Mouse (Mus musculus) gastrocnemius, postnatal 14 days (tissue): ENCODE measurements around the gene Mlx. TPM values are rescaled to one million over a fixed set of nuclear protein-coding genes. Genes with fewer than 3 reads are reported as not detected.

Source experiments
- DNase-seq: peaks from one replicate; pipeline ENCODE4 v3.0.0; 2021; ENCODE audit warnings: mixed read lengths
- intact Hi-C: fragments of 180-260 bp; cut with DNase I; formaldehyde crosslinking; loops from one replicate; pipeline ENCODE4 v1.15.1; 2025; ENCODE audit warnings: low total_unique reads
- long read RNA-seq, 2 experiments: library from polyadenylated mRNA; stranded (forward); transcript quantifications; one replicate each; pipeline ENCODE4 v2.0.0; 2021
- total RNA-seq, 2 experiments: library from RNA; stranded (reverse); gene quantifications; 2 replicates each; pipeline ENCODE4 v1.2.3; 2021

Mlx gene
- 10 to 100 TPM; 10.8 to 12.4 TPM for total RNA-seq
- long read RNA-seq, experiment 1, transcript Mlx-202 (8 exons, 1,826 nt), result major isoform, 7 of 10 reads
- long read RNA-seq, experiment 1, partial matches to known transcripts, result 0 of 10 reads
- long read RNA-seq, experiment 1, other reads (novel, unspliced or antisense), result 1 of 10 reads
- long read RNA-seq, experiment 2, partial matches to known transcripts, result 0 of 7 reads
- long read RNA-seq, experiment 2, other reads (novel, unspliced or antisense), result 2 of 7 reads

GRCm38 (mm10) chr11:101086756-101087681 is at the start of gene Mlx:
Gene Mlx (plus strand): TSS chr11:101087277.
- intact Hi-C loops, result no loop called here

DNA sequence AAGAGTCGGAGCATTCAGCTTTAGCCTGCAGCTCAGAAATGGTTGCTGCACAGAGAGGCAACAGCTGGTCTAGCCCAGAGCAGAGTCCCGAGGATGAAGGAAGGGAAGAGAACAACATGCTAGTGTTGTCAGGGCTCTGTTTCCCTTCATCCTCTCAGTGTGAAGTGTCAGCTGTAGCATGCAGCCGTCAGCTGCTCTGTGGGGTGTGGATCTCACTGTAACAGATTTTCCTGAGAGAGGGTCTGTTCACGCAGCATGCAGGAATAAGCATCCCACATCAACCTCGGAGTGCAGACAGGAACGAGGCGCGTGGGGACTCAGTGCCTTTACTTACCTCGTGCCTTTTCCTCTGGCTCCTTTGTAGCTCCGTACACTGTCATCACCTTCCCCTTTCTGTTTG is 49.3 kb upstream of the Mlx start:
- intact Hi-C loops, result no loop called here
- no peak for DNase-seq

More at GRCm38 (mm10) chr11:101086756-101087681, at the start of gene Mlx:
- peak; percentile 91 for DNase-seq

DNA sequence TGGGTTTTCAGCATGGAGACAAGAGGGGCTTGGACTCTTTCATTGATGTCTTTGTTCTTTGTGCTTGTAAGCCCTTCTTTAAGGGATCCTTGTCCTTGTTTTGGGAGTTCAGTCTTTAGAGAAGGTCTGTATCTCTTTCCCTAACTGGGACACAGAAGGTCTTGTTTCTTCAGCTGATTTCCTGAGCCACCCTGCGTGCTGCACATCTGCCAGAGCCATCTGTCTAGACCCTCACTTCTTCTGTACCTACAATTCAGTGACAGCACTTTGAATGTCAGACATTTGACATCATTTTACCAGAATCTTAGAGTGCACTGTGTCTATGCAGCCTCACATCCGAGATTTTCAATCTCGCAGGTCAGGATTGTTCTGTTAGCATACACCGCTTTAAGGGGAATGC is 41.3 kb upstream of the Mlx start:
- no peak for DNase-seq
- intact Hi-C loops, result no loop called here

DNA sequence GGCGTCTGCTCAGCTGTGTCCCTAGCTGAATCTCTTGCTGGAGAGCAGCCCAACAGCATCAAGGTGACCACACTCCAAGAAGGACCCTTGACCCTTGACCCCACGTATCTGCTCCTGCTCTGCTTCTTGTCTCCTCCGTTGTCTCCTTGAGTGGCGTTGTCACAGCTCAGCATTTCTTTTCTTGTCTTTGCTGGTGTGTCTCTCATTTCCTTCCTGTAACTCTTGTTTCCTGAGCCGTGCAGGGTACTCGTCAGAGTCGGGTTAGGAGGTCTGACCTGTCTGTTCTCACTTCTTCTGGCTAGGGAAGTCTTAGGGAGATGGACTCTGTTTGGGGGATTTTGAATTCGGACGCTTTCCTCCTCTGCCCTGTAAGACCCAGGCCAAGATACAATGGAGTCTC is 40.6 kb upstream of the Mlx start:
- no peak for DNase-seq
- intact Hi-C loops, result no loop called here

DNA sequence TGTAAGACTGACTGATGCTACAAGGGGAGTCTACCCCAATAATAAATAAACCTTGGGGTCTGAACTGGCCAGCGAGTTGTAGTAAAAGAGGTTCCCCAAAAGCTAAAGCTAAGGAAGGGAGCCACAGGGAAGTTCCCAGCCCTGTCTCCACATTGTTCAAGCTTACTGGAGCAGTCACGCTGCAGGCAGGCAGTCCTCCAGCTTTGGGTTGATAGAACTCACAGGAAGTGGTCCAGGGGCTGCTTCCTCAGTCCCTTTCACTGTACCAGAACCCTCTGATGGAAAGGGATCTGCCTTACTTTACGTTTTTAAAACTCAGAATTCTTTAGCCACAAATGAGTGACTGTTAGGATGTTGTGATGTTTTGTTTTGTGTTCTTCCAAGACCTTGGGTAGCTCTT is 39.6 kb upstream of the Mlx start:
- no peak for DNase-seq
- intact Hi-C loops, result no loop called here

DNA sequence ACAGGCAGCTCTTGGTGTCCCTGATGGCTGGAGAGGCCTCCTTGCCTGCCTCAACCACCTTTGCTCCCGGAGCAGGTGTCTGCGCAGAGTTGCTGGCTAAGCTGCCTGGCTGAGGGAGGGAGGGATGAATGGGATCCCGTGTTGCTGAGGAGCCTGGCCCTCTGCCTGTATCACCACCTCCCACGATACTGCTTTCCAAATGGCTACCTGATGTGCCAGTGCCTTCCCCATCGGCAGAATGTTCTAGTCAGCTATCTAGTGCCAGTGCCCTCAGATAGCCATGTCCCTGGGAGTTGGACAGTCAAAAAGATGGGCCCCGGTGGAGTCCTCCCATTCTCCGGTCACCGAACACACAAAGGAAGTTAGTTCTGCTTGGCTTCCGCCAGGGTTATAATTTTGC is 36.7 kb upstream of the Mlx start:
- intact Hi-C loops, result loop anchor here (10.0 kb wide), 1 partner anchor 156 kb away; no protein-coding TSS in a partner anchor
- no peak for DNase-seq

DNA sequence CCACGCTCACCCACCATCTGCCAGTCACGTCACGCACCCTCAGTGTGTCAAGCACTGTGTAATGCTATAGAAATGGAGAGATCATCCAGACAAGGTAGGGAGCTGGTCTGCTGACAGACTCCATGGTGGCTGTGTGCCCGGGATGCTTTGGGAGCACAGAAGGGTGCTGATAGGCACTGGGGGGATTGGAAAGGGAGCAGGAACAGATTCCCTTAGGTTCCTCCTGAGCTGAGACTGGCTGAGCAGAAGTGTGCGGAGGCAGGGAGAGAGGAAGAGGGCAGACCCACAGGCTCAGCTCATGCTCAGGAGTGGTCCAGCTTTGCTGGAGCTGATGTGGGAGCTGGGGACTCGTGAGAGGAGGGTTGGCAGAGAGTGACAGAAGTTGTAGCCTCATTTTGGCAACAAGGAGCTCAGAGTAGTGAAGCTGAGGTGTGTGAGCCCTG is 36.0 kb upstream of the Mlx start:
- intact Hi-C loops, result loop anchor here (10.0 kb wide), 1 partner anchor 156 kb away; no protein-coding TSS in a partner anchor
- no peak for DNase-seq

DNA sequence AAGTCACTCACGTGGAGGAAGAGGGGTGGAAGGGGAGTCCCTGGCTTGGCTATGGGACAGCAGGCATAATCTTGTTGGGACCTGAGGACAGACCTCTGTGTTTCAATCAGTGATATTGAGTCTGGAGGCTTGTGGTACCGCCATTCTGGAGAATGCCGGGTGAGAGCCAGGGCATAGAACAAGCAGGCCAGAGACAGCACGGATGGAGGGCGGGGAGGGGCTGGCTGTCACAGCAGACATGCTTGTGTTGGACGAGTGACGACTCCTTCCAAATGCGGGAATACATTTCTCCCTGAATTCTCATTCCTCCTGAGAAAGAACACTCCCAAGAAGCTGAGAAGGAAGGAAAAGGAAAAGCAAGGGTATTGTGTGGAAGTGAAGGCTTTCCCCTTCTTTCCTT is 35.5 kb upstream of the Mlx start:
- intact Hi-C loops, result loop anchor here (10.0 kb wide), 1 partner anchor 157 kb away; no protein-coding TSS in a partner anchor
- no peak for DNase-seq

GRCm38 (mm10) chr11:101052751-101053473 is 34.2 kb upstream of the Mlx start:
- peak; percentile 84 for DNase-seq
- intact Hi-C loops, result loop anchor here (10.0 kb wide), 1 partner anchor 158 kb away; no protein-coding TSS in a partner anchor

GRCm38 (mm10) chr11:101053974-101054373 is 33.1 kb upstream of the Mlx start:
- DNase-seq, result no peak
- intact Hi-C loops, result loop anchor here (10.0 kb wide), 1 partner anchor 159 kb away; no protein-coding TSS in a partner anchor

DNA sequence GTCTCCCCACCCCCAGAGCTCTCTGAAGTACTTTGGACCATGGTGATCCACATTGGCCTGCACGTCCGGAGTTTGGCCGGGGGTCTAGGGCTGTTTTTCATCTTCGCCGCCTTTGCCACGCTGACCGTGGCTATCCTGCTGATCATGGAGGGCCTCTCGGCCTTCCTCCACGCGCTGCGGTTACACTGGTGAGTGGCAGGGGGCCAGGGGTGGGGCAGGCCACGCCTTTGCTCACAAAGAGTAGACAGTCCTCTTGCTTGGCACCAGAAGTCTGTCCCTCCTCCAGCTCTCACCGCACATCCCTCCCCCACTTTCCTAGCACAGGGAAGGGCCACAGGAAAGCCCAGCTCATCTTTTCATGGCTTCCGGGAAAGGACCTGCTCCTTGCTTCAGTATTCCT is 31.7 kb upstream of the Mlx start:
- intact Hi-C loops, result loop anchor here (5.0 to 10.0 kb wide), 2 partner anchors 73 to 161 kb away; no protein-coding TSS in a partner anchor
- no peak for DNase-seq

DNA sequence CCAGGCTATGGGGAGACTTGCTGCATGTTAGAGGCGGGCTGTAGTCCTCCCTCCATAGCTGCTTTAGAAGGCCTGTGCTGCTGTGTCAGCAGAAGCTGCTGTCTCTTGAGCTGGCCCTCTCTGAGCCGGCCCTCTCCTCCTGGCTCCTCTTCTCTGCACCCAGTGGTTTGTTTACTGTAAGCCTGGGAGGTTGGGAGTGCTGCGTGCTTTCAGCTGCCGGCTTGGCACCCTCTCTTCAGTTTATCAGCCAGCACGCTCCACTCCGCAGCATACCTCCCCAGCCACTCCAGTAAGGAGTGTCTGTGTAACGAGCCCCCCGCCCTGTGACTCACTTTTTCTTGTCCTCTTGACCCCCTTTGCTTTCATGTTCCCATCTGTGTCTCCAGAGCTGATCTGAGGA is 30.2 kb upstream of the Mlx start:
- intact Hi-C loops, result loop anchor here (5.0 to 10.0 kb wide), 2 partner anchors 75 to 162 kb away; no protein-coding TSS in a partner anchor
- peak; percentile 69 for DNase-seq

- intact Hi-C loops, result loop anchor here (5.0 to 10.0 kb wide), 2 partner anchors 76 to 163 kb away; no protein-coding TSS in a partner anchor
Measured at GRCm38 (mm10) chr11:101057860-101058259, 29.2 kb upstream of the Mlx start.

DNA sequence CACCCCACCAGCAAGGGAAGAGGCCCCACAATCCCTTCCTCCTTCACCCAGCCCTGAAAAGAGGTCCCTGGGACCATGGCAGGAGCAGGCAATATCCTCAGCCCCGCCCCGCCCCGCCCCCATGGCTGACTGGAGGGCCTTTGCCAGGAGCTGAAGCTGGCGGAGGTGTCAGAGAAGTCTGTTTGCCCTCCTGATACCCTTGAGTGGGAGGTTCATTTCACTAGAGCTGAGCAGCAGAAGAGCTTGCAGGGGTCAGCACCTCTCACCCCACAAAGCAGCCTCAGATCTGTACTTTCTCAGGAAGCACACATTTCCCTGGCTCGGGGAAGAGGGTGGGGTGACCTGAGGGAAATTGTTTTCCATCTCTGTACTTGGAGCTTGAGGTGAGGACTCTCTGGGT is 28.4 kb upstream of the Mlx start:
- intact Hi-C loops, result loop anchor here (5.0 to 10.0 kb wide), 2 partner anchors 76 to 164 kb away; no protein-coding TSS in a partner anchor

More at GRCm38 (mm10) chr11:101057860-101058259, 29.2 kb upstream of the Mlx start:
- peak; percentile 87 for DNase-seq

DNA sequence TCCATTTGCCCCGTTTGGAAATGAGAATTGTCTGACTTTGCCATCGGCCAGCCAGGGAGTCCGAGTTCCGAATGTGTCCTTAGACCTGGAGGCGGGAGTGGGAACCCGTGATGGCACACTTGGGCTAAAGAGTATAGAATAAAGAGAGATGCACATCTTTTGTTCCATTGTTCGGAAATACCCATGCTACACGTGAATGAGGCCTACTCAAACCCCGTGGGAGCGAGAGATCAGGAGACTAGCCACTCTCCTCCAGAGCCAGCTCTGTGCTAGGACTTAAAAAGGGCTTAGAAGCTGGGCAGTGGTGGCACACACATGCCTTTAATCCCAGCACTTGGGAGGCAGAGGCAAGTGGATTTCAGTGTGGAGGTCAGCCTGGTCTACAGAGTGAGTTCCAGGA is 27.6 kb upstream of the Mlx start:
- no peak for DNase-seq
- intact Hi-C loops, result loop anchor here (5.0 to 10.0 kb wide), 2 partner anchors 77 to 165 kb away; no protein-coding TSS in a partner anchor

More for the DNA sequence above, 28.4 kb upstream of the Mlx start:
- no peak for DNase-seq

- peak; percentile 80 for DNase-seq
- intact Hi-C loops, result no loop called here
Measured at GRCm38 (mm10) chr11:101060126-101060525, 27.0 kb upstream of the Mlx start.

GRCm38 (mm10) chr11:101061049-101061448 is 26.0 kb upstream of the Mlx start:
- no peak for DNase-seq
- intact Hi-C loops, result no loop called here

GRCm38 (mm10) chr11:101062165-101062884 is 24.8 kb upstream of the Mlx start:
- peak; percentile 72 for DNase-seq
- intact Hi-C loops, result no loop called here
